Mouse (Mus musculus) 3T3-L1 (cell line): ENCODE data around the gene Syngr2.
"Not testable (repeated sequence)": the region's sequence is repeated elsewhere in the genome, so short reads cannot be mapped to it uniquely, and the experiment has no call there.

Experiments
- DNase-seq: peaks from one replicate; pipeline ENCODE4 v3.0.0-alpha.2; 2015; ENCODE audit warnings: low read depth, low spot score

The Syngr2 gene

GRCm38 (mm10) chr11:117830401-117830800 lies 20.9 kb downstream of the Syngr2 start:
- no peak for DNase-seq

GRCm38 (mm10) chr11:117832086-117832969 lies 22.9 kb downstream of the Syngr2 start:
- DNase-seq, result peak; percentile 61

- not testable (repeated sequence) for DNase-seq
Measured at GRCm38 (mm10) chr11:117833509-117833908, 24.0 kb downstream of the Syngr2 start.

- DNase-seq, result no peak
Measured at GRCm38 (mm10) chr11:117834086-117834485, 24.6 kb downstream of the Syngr2 start.

GRCm38 (mm10) chr11:117836306-117836705 lies 26.8 kb downstream of the Syngr2 start:
- no peak for DNase-seq

- no peak for DNase-seq
Measured at GRCm38 (mm10) chr11:117838572-117838971, 29.1 kb downstream of the Syngr2 start.

- no peak for DNase-seq
Measured at GRCm38 (mm10) chr11:117839021-117839420, 29.6 kb downstream of the Syngr2 start.

- no peak for DNase-seq
Measured at GRCm38 (mm10) chr11:117840910-117841309, 31.4 kb downstream of the Syngr2 start.

- DNase-seq, result peak; percentile 76
Measured at GRCm38 (mm10) chr11:117843434-117843833, 34.0 kb downstream of the Syngr2 start.

GRCm38 (mm10) chr11:117844997-117845396 lies 35.5 kb downstream of the Syngr2 start:
- no peak for DNase-seq

GRCm38 (mm10) chr11:117845651-117846050 lies 36.2 kb downstream of the Syngr2 start:
- no peak for DNase-seq

GRCm38 (mm10) chr11:117846640-117847039 lies 37.2 kb downstream of the Syngr2 start:
- peak; percentile 78 for DNase-seq

- no peak for DNase-seq
Measured at GRCm38 (mm10) chr11:117847593-117848215, 38.2 kb downstream of the Syngr2 start.

- peak; percentile 70 for DNase-seq
Measured at GRCm38 (mm10) chr11:117848271-117848984, 39.0 kb downstream of the Syngr2 start.

GRCm38 (mm10) chr11:117848985-117849671 lies 39.7 kb downstream of the Syngr2 start, which contains the start of gene Birc5:
Birc5 (plus strand) TSS chr11:117849251.
- peak; percentile 96 for DNase-seq

GRCm38 (mm10) chr11:117852875-117853274 lies 43.4 kb downstream of the Syngr2 start:
- DNase-seq, result no peak

GRCm38 (mm10) chr11:117854241-117854640 lies 44.8 kb downstream of the Syngr2 start:
- no peak for DNase-seq

GRCm38 (mm10) chr11:117855360-117855759 lies 45.9 kb downstream of the Syngr2 start:
- no peak for DNase-seq

GRCm38 (mm10) chr11:117855975-117856374 lies 46.5 kb downstream of the Syngr2 start:
- DNase-seq, result no peak

GRCm38 (mm10) chr11:117857462-117857861 lies 48.0 kb downstream of the Syngr2 start:
- DNase-seq, result no peak

GRCm38 (mm10) chr11:117858392-117858791 lies 48.9 kb downstream of the Syngr2 start:
- no peak for DNase-seq
